Mouse (Mus musculus) c-Kit-positive CD71-positive TER-119-negative erythroid progenitor cells, embryonic 14.5 days (primary cell): Measurements from ENCODE around the gene Enoph1.

Experiments used
- DNase-seq: peaks from one replicate; pipeline ENCODE4 v3.0.0-alpha.2; 2013; ENCODE audit warnings: low read depth

The Enoph1 gene

GRCm38 (mm10) chr5:100079040-100079930, 39.5 kb downstream of the Enoph1 start:
- DNase-seq = no peak

GRCm38 (mm10) chr5:100079931-100080275, 40.1 kb downstream of the Enoph1 start:
- DNase-seq = no peak

DNA sequence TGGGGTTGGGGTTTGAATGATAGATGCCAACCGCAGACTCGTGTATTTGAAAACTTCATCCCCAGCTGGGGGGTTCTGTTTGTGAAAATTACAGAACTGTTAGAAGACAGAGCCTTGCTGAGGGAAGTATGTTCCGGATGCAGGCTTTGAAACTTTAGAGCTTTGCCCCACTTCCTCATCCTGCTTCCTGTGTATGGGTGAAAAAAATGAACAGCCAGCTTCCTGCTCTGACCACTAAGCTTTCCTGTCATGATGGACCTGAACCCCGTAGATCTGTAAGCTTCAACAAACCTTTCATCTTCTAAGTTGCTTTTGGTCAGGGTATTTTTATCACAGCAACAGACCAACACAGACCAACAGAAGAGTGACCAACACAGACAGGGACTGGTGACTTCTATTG, 42.2 kb downstream of the Enoph1 start:
- no peak for DNase-seq

DNA sequence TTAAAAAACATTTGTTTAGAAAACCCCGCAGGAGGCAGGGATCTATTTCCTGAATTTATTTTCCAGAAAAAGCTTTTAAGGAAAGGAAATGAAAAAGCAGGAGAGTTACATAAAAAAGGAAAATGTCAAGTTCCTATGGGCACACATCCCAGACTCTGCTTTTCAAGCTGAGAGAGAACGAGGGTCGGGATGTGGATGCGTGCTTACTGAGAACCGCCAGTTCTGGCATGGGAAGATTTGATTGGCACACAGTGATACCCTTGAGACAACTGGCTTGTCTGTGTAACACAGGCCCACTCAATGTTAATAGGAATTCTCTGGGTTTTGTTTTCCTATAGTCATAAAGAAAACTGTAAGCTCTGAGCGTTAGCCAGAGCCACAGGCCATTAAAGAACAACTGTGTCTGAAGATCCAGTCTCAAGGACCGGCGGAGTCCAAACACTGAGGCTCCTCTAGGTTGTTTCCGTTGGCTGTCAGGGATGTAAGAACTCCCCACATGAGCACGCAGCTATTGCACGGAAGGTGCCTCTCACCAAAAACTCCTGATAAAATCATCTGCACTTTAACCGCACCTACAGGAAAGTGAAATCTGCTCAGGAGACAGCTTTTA, 44.3 kb downstream of the Enoph1 start:
- no peak for DNase-seq

DNA sequence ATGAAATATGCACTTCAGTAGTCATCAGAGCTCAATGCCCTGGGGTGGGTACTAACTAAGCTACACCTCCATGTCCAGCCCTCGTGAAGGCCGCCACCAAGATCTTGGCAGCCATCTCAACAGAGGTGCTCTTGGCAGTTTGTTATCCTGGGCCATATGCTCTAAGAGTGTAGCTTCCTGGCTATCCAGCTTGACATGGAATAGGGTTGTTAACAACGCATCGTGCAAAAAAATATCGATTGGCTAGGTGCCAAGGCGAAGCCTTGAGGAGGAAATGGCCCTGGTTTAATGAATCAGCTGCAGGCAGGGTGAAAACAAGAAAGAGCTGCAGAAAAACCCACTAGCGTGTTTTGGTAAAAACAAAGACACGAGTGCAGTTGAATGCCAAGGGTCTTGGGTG, 45.3 kb downstream of the Enoph1 start:
- DNase-seq = no peak

- DNase-seq = no peak
These were observed 50.9 kb downstream of the Enoph1 start for GRCm38 (mm10) chr5:100090515-100091262.

GRCm38 (mm10) chr5:100091263-100091594, 51.4 kb downstream of the Enoph1 start:
- no peak for DNase-seq

GRCm38 (mm10) chr5:100091602-100092001, 51.8 kb downstream of the Enoph1 start:
- DNase-seq = no peak

DNA sequence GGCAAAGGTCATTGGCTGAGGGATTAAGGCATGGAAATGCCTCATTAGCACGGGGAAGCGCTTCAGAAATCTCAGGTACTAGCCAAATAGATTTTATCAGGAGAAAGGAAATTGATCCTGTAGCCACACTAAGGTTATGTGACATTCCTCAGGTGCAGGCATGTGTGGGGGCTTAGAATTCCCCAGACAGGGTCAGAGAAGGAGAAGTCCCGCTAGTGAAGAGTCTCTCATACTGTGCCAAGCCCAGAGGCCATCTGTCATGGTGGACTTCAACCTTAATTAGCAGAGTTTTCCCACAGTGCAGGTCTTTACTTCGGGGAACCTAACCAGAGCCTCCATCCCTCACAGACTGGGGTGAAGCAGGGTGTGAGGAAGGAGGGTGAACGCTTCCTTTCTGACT, 57.2 kb downstream of the Enoph1 start:
- DNase-seq = no peak

DNA sequence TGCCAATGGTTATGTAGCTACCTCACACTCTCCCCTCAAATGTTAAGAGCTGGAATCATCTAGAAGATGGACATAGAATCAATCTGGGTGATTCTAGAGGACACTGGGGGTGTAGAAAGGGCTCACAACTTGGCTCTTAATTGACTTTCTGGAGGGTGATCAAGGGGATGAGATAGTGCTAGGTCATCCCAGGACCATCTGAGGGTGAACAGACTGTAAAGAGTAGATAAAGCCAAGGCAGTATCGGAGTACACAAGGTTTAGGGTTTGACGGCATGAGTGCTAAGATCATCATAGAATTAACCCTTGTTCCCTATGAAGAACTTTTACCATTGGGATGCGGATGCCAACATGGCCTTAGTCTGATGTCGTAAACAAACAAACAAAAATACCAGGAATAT, 58.2 kb downstream of the Enoph1 start:
- no peak for DNase-seq

GRCm38 (mm10) chr5:100102395-100102794, 62.6 kb downstream of the Enoph1 start:
- no peak for DNase-seq

DNA sequence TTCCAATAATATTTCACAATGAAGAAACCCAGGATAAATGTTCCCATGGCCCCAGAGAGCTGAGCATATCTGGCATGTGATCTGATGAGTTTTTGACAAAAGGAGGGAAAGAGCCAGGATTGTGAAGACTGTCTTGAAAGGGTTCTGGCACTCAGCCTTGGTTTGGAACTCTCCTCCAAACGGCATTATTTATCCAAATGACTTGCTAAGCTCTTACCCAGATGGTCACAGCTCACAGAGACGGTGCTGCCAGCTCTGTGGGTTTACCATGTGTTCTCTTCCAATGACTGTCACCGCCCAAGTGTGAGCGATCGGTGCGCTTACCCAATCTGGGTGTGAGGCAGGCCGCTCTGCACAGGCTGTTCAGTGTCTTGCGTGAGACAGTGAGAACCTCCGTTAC, 69.1 kb downstream of the Enoph1 start:
- no peak for DNase-seq

DNA sequence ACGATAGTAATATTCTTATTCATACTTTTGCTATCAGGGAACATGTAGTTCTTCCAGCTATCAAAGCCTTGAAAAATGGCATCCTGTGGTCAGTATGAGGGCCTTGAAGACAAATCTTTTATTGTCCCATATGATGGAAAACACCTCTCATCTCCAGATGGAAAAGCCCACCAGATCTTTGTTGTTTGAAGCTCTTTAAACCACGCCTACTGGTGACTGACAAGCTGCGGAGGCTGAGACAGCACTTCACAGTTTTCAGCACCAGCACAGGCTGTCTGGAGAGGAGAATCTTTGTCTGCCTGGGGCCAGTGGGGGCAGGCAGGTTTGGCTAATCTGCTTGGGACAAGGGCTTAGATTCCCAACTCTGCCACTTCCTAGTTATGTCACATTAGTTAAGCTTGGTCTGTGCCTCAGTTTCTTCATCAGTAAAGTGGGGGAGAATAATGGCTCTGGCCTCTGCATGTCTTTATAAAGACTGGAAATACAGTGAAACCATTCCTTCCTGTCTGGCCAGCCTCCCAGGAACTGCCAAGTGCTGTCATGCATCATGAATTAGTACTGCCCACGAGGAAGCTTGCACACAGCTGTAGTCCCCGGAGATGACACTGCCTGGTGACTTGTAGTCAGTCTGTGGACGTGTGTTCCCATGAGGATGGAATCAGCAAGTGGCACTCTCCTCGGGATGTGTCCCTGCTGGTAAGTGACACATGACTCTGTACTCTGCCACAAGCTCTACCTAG, 69.9 kb downstream of the Enoph1 start:
- no peak for DNase-seq

DNA sequence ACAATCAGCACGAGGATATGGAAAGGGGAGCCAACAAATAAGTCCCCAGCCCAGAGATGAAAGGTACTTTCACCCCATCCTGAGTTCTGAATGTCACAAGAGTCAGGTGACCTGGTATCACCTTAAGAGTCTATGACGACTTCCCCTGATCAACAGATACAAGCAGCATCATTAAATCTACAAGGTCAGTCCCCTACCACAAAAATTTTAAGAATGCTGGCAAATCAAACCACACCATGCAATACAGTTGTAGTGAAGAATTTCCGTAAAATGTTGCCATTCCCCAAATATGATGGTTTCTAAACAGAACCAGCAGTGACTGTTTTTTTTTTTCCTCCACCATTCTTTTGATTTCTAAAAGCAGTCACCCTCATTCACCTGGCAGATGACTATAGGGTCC, 70.8 kb downstream of the Enoph1 start:
- DNase-seq = no peak

GRCm38 (mm10) chr5:100113403-100113802, 73.6 kb downstream of the Enoph1 start:
- no peak for DNase-seq
